Mouse (Mus musculus) liver, adult 2 months (tissue): ENCODE data around the gene 4931409K22Rik. TPM values are rescaled to one million over a fixed set of nuclear protein-coding genes. Genes with fewer than 3 reads are reported as not detected.
A peak's percentile ranks its signal among the peaks of the same experiment; 100 is the strongest.

Experiments
- DNase-seq: peaks from one replicate; pipeline ENCODE4 v3.0.0-alpha.2; 2011; ENCODE audit warnings: low read depth, low spot score; ENCODE audit errors: extremely low read depth
- H3K27ac ChIP-seq: fragments of 200-500 bp; replicated peaks from 2 replicates; pipeline ENCODE4 v1.5.1; 2012; ENCODE audit warnings: low read depth, mild to moderate bottlenecking, control low read depth, inconsistent platforms, low read length; ENCODE audit not compliant: insufficient read depth
- H3K27me3 ChIP-seq: fragments of 200-500 bp; 2 replicates; pipeline ENCODE4 v1.6.1; 2012; ENCODE audit warnings: mild to moderate bottlenecking, moderate library complexity, low read length, inconsistent platforms; ENCODE audit not compliant: control insufficient read depth, insufficient read depth
- H3K36me3 ChIP-seq: fragments of 200-500 bp; 2 replicates; pipeline ENCODE4 v1.6.1; 2012; ENCODE audit warnings: low read length, inconsistent platforms; ENCODE audit not compliant: control insufficient read depth, insufficient read depth
- H3K4me1 ChIP-seq: fragments of 200-500 bp; 2 replicates; pipeline ENCODE4 v1.6.1; 2011; ENCODE audit warnings: low read length; ENCODE audit not compliant: control insufficient read depth, insufficient read depth
- H3K4me3 ChIP-seq: fragments of 200-500 bp; 2 replicates; pipeline ENCODE4 v1.5.1; 2011; ENCODE audit warnings: low read depth, mild to moderate bottlenecking, control low read depth, low read length, moderate library complexity; ENCODE audit not compliant: insufficient read depth
- H3K79me2 ChIP-seq: fragments of 200-500 bp; 2 replicates; pipeline ENCODE4 v1.6.1; 2012; ENCODE audit warnings: inconsistent platforms, mild to moderate bottlenecking, low read length, moderate library complexity; ENCODE audit not compliant: control insufficient read depth, insufficient read depth
- H3K9ac ChIP-seq: fragments of 200-500 bp; 2 replicates; pipeline ENCODE4 v1.6.1; 2012; ENCODE audit warnings: low read depth, mild to moderate bottlenecking, control low read depth, inconsistent platforms, low read length
- CTCF ChIP-seq: fragments of 200-500 bp; IDR thresholded peaks from 2 replicates; pipeline ENCODE4 v1.5.1; 2011; ENCODE audit warnings: low read depth, low read length, control low read depth
- POLR2A ChIP-seq: fragments of 200-500 bp; IDR thresholded peaks from 2 replicates; pipeline ENCODE4 v1.6.1; 2011; ENCODE audit warnings: low read length, control low read depth; ENCODE audit not compliant: insufficient read depth; ENCODE audit errors: extremely low read depth
- WGBS: fragments of 180-500 bp; shearing (Covaris S2); methylation state at CpG from one replicate; pipeline ENCODE4 v1.1.7; 2018; 5-methylcytosine and 5-hydroxymethylcytosine counted together
- polyA plus RNA-seq: library from polyadenylated mRNA; depleted of rRNA; stranded (reverse); fragments of >200 nt; gene quantifications from 2 replicates; pipeline ENCODE4 v1.2.3, GENCODE M21; 2012
- total RNA-seq: library from RNA; depleted of rRNA; stranded (reverse); fragments of >200 nt; gene quantifications from 2 replicates; pipeline ENCODE4 v1.2.3, GENCODE M21; 2014

4931409K22Rik gene
- total and polyA plus RNA-seq, 2 experiments, result not detected

GRCm38 (mm10) chr5:24540387-24541143 lies 16.0 kb downstream of the 4931409K22Rik start, which contains the start of gene Asb10:
Gene Asb10, minus strand, starts transcription at chr5:24540978.
- H3K4me1 ChIP-seq, result no peaks in the 10 kb centered on the region; the same call in 1 of the 2 replicates
- H3K9ac ChIP-seq, result no peak within 1 kb of the TSS
- peaks cover 5% of the 10 kb centered on the region for H3K27me3 ChIP-seq
- H3K27ac ChIP-seq, result no peak within 1 kb of the TSS
- peak within 1 kb of the TSS; percentile 3; the same call in 1 of the 2 replicates for H3K4me3 ChIP-seq
- no peak for TF ChIP-seq POLR2A
- TF ChIP-seq CTCF, result no peak
- WGBS, result 35% methylated on average over 14 of the region's 14 CpGs
- DNase-seq, result peak; percentile 9
- no peaks in the 10 kb centered on the region for H3K79me2 ChIP-seq
- H3K36me3 ChIP-seq, result no peaks in the 10 kb centered on the region

GRCm38 (mm10) chr5:24539571-24540296 lies 16.9 kb downstream of the 4931409K22Rik start:
- Histone ChIP-seq H3K4me1 (no peaks in the 10 kb centered on the region; the same call in 1 of the 2 replicates), H3K9ac (no peak overlapping the region), H3K27ac (no peak overlapping the region), H3K36me3 (no peaks in the 10 kb centered on the region), H3K4me3 (no peak overlapping the region), H3K27me3 (peaks cover 5% of the 10 kb centered on the region), H3K79me2 (no peaks in the 10 kb centered on the region)
- TF ChIP-seq CTCF, result no peak
- no peak for TF ChIP-seq POLR2A
- no peak for DNase-seq
- WGBS, result 88% methylated on average over 22 of the region's 22 CpGs

- H3K4me3 ChIP-seq, result no peak overlapping the region
- peaks cover 5% of the 10 kb centered on the region for H3K27me3 ChIP-seq
- no peaks in the 10 kb centered on the region for H3K79me2 ChIP-seq
- no peak for TF ChIP-seq POLR2A
- DNase-seq, result no peak
- 69% methylated on average over 16 of the region's 16 CpGs for WGBS
- no peaks in the 10 kb centered on the region; the same call in 1 of the 2 replicates for H3K4me1 ChIP-seq
- no peak overlapping the region for H3K27ac ChIP-seq
- H3K9ac ChIP-seq, result no peak overlapping the region
- H3K36me3 ChIP-seq, result no peaks in the 10 kb centered on the region
These were observed 19.0 kb downstream of the 4931409K22Rik start for GRCm38 (mm10) chr5:24537618-24538017.

- no peak overlapping the region for H3K9ac ChIP-seq
- WGBS, result 82% methylated on average over 5 of the region's 5 CpGs
- DNase-seq, result no peak
- H3K36me3 ChIP-seq, result no peaks in the 10 kb centered on the region
- no peaks in the 10 kb centered on the region for H3K79me2 ChIP-seq
- TF ChIP-seq POLR2A (no peak), CTCF (no peak)
- H3K27ac ChIP-seq, result no peak overlapping the region
- H3K4me3 ChIP-seq, result no peak overlapping the region
- H3K4me1 ChIP-seq, result no peaks in the 10 kb centered on the region; the same call in 1 of the 2 replicates
- peaks cover 5% of the 10 kb centered on the region for H3K27me3 ChIP-seq
These were observed 20.1 kb downstream of the 4931409K22Rik start for GRCm38 (mm10) chr5:24536511-24536910.

- Histone ChIP-seq H3K4me3 (no peak overlapping the region), H3K27me3 (peaks cover 5% of the 10 kb centered on the region), H3K9ac (no peak overlapping the region), H3K4me1 (no peaks in the 10 kb centered on the region; the same call in 1 of the 2 replicates), H3K79me2 (no peaks in the 10 kb centered on the region), H3K27ac (no peak overlapping the region), H3K36me3 (no peaks in the 10 kb centered on the region)
- DNase-seq, result no peak
- TF ChIP-seq CTCF (no peak), POLR2A (no peak)
- WGBS, result 79% methylated on average over 3 of the region's 3 CpGs
These were observed 20.9 kb downstream of the 4931409K22Rik start for GRCm38 (mm10) chr5:24535731-24536130.
